Mouse (Mus musculus) hindbrain, embryonic 10.5 days (tissue): ENCODE data around the gene Ccl20. TPM values are rescaled to one million over a fixed set of nuclear protein-coding genes. Genes with fewer than 3 reads are reported as not detected.

Experiments
- DNase-seq: peaks from one replicate; pipeline ENCODE4 v3.0.0-alpha.2; 2017; ENCODE audit warnings: low spot score
- H3K27ac ChIP-seq: fragments of 300-500 bp; sonication (generic); 2 replicates; pipeline ENCODE4 v1.5.1; 2016; ENCODE audit warnings: mild to moderate bottlenecking, moderate library complexity
- H3K27me3 ChIP-seq: fragments of 300-500 bp; sonication (generic); 2 replicates; pipeline ENCODE4 v1.6.1; 2016; ENCODE audit warnings: mild to moderate bottlenecking; ENCODE audit not compliant: poor library complexity, insufficient read depth, severe bottlenecking
- H3K36me3 ChIP-seq: fragments of 300-500 bp; sonication (generic); 2 replicates; pipeline ENCODE4 v1.6.1; 2016; ENCODE audit warnings: mild to moderate bottlenecking, moderate library complexity
- H3K4me1 ChIP-seq: fragments of 300-500 bp; sonication (generic); replicated peaks from 2 replicates; pipeline ENCODE4 v1.6.1; 2016; ENCODE audit warnings: mild to moderate bottlenecking
- H3K4me3 ChIP-seq: fragments of 300-500 bp; sonication (generic); 2 replicates; pipeline ENCODE4 v1.5.1; 2016; ENCODE audit warnings: mild to moderate bottlenecking, moderate library complexity
- H3K9me3 ChIP-seq: fragments of 300-500 bp; sonication (generic); 2 replicates; pipeline ENCODE4 v1.6.1; 2016; ENCODE audit warnings: mild to moderate bottlenecking, moderate library complexity
- WGBS: fragments of 180-500 bp; shearing (Covaris S2); methylation state at CpG from one replicate; pipeline ENCODE4 v1.1.7; 2016; 5-methylcytosine and 5-hydroxymethylcytosine counted together
- polyA plus RNA-seq: library from polyadenylated mRNA; unstranded; fragments of >200 nt; fragmentation: Nextera tagmentation; extraction: Ambion mirVana; gene quantifications from 2 replicates; pipeline ENCODE4 v1.2.1, GENCODE M21; 2016

Gene Ccl20
- polyA plus RNA-seq, 1 experiment from 2014 or later: 0.26 TPM

DNA sequence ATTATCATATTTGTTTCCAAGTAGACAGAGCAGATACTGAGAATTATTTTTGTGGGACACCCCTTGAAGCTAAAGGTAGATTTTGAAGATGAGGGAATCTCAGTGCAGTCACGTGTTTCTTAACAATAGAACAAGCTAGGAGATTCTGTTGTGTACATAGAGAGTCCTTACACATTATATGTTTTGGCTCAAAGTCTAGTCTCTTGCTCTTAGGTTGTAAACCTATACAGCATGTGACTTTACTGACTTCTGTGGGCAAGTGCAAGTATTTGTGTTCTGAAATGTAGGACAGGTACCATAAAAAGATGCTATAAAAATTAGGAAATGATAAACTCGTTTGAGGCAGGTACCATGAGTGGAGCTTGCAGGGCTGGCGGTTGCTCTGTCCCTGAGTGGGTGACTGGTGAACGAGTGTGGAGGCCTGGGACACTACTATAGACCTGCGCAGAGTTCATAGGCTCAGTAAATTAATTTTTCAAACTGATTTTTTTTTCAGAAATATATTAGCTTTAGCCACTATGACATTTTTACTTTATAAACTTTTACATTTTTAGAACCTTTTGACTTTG lies 9.1 kb upstream of the Ccl20 start:
- Histone ChIP-seq H3K27ac (no peak overlapping the region), H3K4me3 (no peak overlapping the region), H3K36me3 (no peaks in the 10 kb centered on the region), H3K4me1 (no peaks in the 10 kb centered on the region), H3K27me3 (no peaks in the 10 kb centered on the region), H3K9me3 (no peaks in the 10 kb centered on the region)
- no peak for DNase-seq
- WGBS: 83% methylated on average over 5 of the region's 5 CpGs

DNA sequence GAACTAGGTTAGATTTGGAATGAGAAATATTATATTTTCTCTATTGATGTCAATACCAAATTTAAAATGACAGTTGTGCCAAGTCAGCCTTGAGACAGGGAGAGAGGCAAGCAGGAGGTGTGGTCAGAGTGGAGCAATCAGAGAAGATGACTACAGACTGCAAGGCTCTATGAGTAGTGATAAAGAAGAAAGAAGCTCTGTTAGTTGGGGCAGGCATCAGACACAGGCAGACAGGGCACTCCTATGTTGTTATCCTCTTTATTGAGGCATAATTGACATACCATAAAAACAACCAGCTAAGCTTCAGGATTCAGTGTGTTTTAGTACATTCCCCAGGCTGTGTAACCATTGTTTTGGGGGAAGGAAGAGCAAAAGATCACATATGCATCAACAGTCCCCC lies 5.6 kb upstream of the Ccl20 start:
- no peak overlapping the region for H3K4me3 ChIP-seq
- no peaks in the 10 kb centered on the region for H3K9me3 ChIP-seq
- no peaks in the 10 kb centered on the region for H3K27me3 ChIP-seq
- no peaks in the 10 kb centered on the region for H3K4me1 ChIP-seq
- DNase-seq: no peak
- no peaks in the 10 kb centered on the region for H3K36me3 ChIP-seq
- no peak overlapping the region for H3K27ac ChIP-seq

DNA sequence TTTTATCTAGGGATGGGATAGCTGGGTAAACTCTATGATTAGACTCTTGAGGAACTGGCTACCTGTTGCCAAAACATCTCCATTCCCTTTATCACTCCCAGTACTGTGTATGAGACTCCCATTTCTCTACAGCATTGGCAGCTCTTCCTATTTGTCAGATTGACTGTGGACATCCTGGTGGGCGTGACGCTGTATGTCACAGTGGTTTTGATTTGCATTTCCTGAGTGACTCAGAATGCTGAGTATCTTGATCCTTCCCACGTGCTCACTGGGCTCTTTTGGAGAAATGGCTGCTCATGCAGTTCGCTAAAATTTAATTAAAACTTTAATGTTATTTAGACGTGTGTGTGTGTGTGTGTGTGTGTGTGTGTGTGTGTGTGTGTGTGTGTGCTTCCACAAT lies 4.8 kb upstream of the Ccl20 start:
- no peak overlapping the region for H3K4me3 ChIP-seq
- no peak for DNase-seq
- WGBS: 77% methylated on average over 5 of the region's 5 CpGs
- no peaks in the 10 kb centered on the region for H3K9me3 ChIP-seq
- no peaks in the 10 kb centered on the region for H3K27me3 ChIP-seq
- H3K27ac ChIP-seq: no peak overlapping the region
- H3K36me3 ChIP-seq: no peaks in the 10 kb centered on the region
- no peaks in the 10 kb centered on the region for H3K4me1 ChIP-seq

DNA sequence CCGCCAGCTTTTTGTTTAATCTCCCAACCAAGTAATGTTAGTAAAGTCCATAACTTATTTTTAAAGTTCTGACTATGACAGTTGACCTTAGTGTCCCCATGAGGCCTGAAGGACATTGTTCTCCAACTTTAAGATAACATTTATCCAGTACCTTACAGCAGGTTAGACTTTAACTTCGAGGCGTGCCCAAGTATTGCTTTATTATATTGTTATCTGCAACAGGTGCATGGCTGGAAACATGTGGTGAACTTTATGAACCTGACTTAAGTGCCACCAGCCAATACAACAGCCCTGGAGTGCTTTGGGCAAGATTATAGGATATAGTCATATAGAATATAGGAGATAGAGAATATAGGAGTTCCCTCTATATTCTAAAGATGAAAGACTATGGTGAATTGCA lies 651 bp downstream of the Ccl20 start:
- no peak overlapping the region for H3K4me3 ChIP-seq
- no peak for DNase-seq
- H3K27ac ChIP-seq: no peak overlapping the region
- 94% methylated on average over 3 of the region's 3 CpGs for WGBS
- no peaks in the 10 kb centered on the region for H3K27me3 ChIP-seq
- H3K9me3 ChIP-seq: no peaks in the 10 kb centered on the region
- no peaks in the 10 kb centered on the region for H3K36me3 ChIP-seq
- H3K4me1 ChIP-seq: no peaks in the 10 kb centered on the region

DNA sequence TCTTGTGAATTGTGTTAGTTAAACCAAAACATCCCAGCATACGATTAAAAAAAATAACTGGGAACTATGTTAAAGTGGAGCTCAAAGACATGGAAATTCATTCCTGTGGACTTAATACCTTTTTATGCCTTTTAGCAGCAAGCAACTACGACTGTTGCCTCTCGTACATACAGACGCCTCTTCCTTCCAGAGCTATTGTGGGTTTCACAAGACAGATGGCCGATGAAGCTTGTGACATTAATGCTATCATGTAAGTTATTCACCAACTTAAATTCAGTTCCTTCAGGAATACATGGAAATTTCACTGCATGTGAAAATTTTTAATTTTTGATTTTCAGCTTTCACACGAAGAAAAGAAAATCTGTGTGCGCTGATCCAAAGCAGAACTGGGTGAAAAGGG lies 1.1 kb downstream of the Ccl20 start:
- Histone ChIP-seq H3K4me1 (no peaks in the 10 kb centered on the region), H3K9me3 (no peaks in the 10 kb centered on the region), H3K27ac (no peak overlapping the region), H3K4me3 (no peak overlapping the region), H3K27me3 (no peaks in the 10 kb centered on the region), H3K36me3 (no peaks in the 10 kb centered on the region)
- DNase-seq: no peak
- 92% methylated on average over 7 of the region's 7 CpGs for WGBS

DNA sequence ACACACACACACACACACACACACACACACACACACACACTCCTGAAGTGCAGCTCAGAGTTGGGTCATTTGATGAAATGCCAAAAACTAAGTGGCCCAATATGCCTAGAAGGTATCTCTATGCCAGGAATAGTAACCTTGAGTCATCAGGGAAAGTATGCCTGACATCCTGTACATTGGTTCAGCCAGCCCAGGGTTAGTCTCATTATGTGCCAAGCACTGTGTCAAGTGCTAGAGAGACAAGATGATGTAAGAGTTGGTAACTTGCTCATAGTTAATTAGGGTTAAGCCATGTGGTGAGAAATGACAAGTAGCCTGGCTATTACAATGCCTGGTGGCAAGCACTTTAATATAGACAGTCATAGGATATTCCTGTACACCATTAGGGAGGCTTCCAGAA lies 3.3 kb downstream of the Ccl20 start:
- Histone ChIP-seq H3K9me3 (no peaks in the 10 kb centered on the region), H3K4me1 (no peaks in the 10 kb centered on the region), H3K27ac (no peak overlapping the region), H3K36me3 (no peaks in the 10 kb centered on the region), H3K27me3 (no peaks in the 10 kb centered on the region), H3K4me3 (no peak overlapping the region)
- DNase-seq: no peak

DNA sequence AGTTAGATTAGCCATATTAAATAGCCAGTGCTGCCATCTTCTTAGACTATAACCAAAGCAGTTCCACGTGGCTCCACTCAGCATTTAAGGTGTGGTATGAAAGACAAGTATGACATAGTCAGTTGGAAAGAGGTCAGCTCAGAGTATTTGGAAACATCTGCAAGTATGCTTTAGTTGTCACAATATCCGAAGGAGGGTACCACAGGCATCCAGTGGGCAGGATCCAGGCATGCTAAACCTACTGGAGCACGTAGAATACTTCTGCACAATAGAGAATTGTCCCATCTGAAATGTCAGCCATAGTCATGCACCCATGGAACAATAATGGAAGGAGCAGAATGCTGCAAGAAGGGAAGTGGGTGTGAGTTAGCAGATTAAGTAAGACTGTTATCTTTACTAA lies 3.7 kb downstream of the Ccl20 start:
- Histone ChIP-seq H3K4me3 (no peak overlapping the region), H3K4me1 (no peaks in the 10 kb centered on the region), H3K36me3 (no peaks in the 10 kb centered on the region), H3K27me3 (no peaks in the 10 kb centered on the region), H3K9me3 (no peaks in the 10 kb centered on the region), H3K27ac (no peak overlapping the region)
- WGBS: 79% methylated on average over 3 of the region's 3 CpGs
- DNase-seq: no peak

DNA sequence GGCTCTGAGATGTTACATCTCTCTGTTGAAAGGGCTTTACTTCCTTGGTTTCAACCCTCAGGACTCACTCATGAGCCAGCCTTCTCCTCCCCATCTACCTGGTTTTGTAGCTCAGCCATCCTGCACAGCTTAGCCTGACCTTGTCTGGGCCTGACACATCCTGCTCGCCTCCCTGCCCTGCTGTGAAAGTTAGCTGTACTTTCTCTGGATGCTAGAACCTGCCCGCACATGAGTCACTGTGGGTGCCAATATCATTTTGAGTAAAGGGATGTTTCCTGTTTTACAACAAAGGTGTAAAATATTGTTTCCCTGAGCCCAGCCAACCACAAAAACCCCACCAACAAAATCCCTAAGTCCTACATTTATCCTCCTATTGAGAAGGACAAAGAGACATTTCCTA lies 6.6 kb downstream of the Ccl20 start:
- no peaks in the 10 kb centered on the region for H3K4me1 ChIP-seq

DNA sequence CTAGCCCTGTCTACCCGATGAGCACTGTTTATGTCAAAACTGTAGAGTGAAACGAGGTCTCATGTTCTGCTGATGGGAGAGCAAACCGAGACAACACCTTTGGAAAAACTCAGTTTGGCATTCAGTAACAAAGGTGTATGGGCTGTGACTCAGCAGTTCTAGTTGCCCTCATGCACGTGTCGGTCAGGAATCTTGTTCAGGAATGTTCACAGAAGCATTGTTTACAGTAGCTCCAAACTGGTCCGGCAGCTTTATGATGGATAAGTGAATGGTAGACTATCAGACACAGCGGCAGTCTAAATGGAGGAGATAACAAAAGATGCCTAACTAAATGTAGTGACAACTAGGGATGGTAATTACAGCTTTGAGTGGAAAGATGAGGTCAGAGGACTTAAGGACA lies 19.3 kb downstream of the Ccl20 start:
- H3K36me3 ChIP-seq: no peaks in the 10 kb centered on the region
- 81% methylated on average over 7 of the region's 7 CpGs for WGBS
- DNase-seq: no peak
- H3K4me3 ChIP-seq: no peak overlapping the region
- no peaks in the 10 kb centered on the region for H3K27me3 ChIP-seq
- no peaks in the 10 kb centered on the region for H3K9me3 ChIP-seq
- H3K4me1 ChIP-seq: no peaks in the 10 kb centered on the region
- H3K27ac ChIP-seq: no peak overlapping the region

More for the DNA sequence above, 6.6 kb downstream of the Ccl20 start:
- WGBS: 92% methylated on average over 2 of the region's 2 CpGs
- H3K36me3 ChIP-seq: no peaks in the 10 kb centered on the region
- H3K4me3 ChIP-seq: no peak overlapping the region
- H3K27ac ChIP-seq: no peak overlapping the region
- no peaks in the 10 kb centered on the region for H3K27me3 ChIP-seq
- no peaks in the 10 kb centered on the region for H3K9me3 ChIP-seq
- DNase-seq: no peak

DNA sequence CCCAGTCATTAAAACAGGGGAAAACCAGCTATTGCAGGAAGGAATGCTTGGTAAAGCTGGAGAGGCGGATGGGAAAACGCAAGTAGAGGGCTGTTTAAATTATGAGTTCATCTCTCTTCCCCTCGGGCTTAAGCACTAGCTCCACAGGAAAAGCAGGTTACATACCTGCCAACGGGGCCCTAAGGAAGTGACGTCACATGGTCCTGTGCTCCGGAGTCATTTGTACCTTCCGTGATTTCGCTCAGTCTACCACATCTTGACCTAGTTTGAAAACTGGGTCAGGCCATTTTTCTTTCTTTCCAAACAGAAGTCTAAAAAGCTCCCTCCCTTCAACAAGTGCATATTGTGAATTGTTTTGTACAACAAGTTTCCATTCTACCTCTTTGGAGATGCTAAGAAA lies 21.3 kb downstream of the Ccl20 start:
- DNase-seq: no peak
- Histone ChIP-seq H3K9me3 (no peaks in the 10 kb centered on the region), H3K27me3 (no peaks in the 10 kb centered on the region), H3K4me3 (no peak overlapping the region), H3K4me1 (no peaks in the 10 kb centered on the region), H3K27ac (no peak overlapping the region), H3K36me3 (no peaks in the 10 kb centered on the region)
- 90% methylated on average over 8 of the region's 8 CpGs for WGBS

DNA sequence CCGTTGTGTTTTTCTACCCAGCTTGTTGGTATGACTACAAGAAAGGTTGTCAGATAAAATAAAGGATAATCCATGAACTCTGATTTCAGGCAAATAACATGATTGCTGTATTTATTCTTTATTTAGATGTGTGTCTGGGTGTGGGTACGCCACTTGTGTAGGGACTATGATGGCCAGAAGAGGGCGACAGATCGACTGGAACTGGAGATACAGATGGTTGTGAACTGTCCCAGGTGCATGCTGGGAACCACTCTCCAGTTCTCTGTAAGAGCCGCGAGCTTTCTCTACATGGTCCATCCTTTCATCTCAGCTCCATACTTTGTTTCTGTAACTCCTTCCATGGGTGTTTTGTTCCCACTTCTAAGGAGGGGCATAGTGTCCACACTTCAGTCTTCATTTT lies 22.2 kb downstream of the Ccl20 start:
- 91% methylated on average over 6 of the region's 6 CpGs for WGBS
- Histone ChIP-seq H3K27ac (no peak overlapping the region), H3K4me1 (no peaks in the 10 kb centered on the region), H3K36me3 (no peaks in the 10 kb centered on the region), H3K4me3 (no peak overlapping the region), H3K27me3 (no peaks in the 10 kb centered on the region), H3K9me3 (no peaks in the 10 kb centered on the region)
- no peak for DNase-seq

DNA sequence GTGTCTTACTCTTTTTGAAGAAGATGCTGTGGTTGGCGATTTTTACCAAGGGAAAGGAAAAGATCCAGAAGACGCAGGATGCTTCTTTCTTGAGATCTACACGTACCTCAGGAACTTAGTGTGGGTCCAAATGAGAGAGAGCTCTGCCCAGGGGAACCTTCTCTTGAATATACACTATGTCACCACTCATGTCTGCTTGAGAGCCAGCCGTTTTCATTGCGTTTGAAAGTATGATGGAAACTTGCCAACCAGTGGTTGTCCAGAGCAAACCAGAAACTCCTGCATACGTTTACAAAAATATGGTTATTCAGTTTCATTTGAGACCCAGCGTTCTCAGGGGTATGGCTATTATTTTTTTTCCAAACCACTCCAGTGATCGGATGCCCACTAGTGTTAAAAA lies 24.9 kb downstream of the Ccl20 start:
- H3K36me3 ChIP-seq: no peaks in the 10 kb centered on the region
- H3K4me3 ChIP-seq: no peak overlapping the region
- no peak overlapping the region for H3K27ac ChIP-seq
- H3K27me3 ChIP-seq: no peaks in the 10 kb centered on the region
- no peaks in the 10 kb centered on the region for H3K4me1 ChIP-seq
- DNase-seq: no peak
- no peaks in the 10 kb centered on the region for H3K9me3 ChIP-seq
- 87% methylated on average over 8 of the region's 8 CpGs for WGBS

DNA sequence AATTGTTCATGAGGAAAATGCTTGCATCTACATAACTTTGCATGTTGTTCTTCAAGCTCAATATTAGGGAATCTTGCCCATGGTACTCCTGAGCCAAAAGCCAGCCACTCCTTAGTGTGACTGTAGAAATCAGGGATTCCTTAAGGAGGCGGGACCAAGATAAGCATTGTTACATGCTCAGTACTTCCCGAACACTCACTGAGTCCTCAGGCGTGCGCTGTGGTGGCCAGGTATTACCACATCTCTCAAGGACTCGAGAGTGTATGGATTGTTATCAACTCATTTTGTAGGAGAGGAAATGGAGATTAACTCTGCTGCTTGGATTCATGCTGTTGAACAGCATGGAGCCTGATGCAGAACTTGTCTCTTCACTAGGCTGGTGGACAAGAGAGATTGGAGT lies 25.5 kb downstream of the Ccl20 start:
- Histone ChIP-seq H3K36me3 (no peaks in the 10 kb centered on the region), H3K27me3 (no peaks in the 10 kb centered on the region), H3K4me1 (no peaks in the 10 kb centered on the region), H3K9me3 (no peaks in the 10 kb centered on the region), H3K27ac (no peak overlapping the region), H3K4me3 (no peak overlapping the region)
- 87% methylated on average over 5 of the region's 5 CpGs for WGBS
- DNase-seq: no peak

DNA sequence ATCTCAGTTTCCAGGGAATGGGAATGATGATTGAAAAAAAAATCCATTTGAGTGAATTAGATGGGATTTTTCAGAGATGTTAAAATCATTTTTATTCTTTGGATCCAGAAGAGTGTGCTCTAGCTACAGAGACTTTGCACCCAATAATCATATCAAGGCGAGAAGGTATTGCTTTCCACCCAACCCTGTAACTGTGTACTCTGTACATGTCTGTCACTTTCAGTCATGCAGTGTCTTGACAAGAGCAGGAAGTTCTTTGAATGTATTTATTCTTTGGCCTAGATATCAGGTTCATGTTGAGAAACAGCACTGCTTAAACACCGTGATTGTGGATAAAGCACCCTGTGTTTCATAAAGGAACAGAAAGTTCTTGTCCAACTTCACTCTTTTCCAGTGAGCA lies 30.0 kb downstream of the Ccl20 start:
- H3K4me3 ChIP-seq: no peak overlapping the region
- no peak for DNase-seq
- 85% methylated on average over 2 of the region's 2 CpGs for WGBS
- H3K27me3 ChIP-seq: no peaks in the 10 kb centered on the region
- no peaks in the 10 kb centered on the region for H3K4me1 ChIP-seq
- no peak overlapping the region for H3K27ac ChIP-seq
- H3K36me3 ChIP-seq: no peaks in the 10 kb centered on the region
- H3K9me3 ChIP-seq: no peaks in the 10 kb centered on the region
